Mouse (Mus musculus) retina, postnatal 1 day (tissue): ENCODE results near the gene Ufsp2.

Source experiments
- DNase-seq: peaks from one replicate; pipeline ENCODE4 v3.0.0-alpha.2; 2012

Gene Ufsp2

DNA sequence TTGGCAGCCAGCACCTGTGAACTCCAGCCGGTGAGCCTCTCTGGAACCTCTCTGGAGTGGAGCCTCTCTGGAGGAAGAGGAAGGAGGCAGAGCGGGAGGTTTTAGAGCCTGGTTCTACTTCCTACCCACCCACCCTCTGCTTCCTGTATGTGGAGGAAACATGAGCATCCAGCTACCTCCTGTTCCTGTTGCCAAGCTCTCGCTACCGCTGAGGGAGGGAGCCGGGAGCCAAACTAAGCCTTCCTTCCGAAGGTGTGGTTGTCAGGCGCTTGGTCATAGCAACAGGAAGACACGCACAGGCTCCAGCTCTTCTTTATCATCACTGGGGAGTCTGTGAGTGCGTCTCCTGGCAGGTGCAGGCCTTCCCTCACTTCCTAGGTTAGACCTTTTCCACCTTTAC lies 46.9 kb downstream of the Ufsp2 start:
- DNase-seq = no peak

GRCm38 (mm10) chr8:46022758-46023157 lies 47.4 kb downstream of the Ufsp2 start:
- no peak for DNase-seq

- no peak for DNase-seq
These were observed 49.1 kb downstream of the Ufsp2 start for GRCm38 (mm10) chr8:46024392-46024791.

DNA sequence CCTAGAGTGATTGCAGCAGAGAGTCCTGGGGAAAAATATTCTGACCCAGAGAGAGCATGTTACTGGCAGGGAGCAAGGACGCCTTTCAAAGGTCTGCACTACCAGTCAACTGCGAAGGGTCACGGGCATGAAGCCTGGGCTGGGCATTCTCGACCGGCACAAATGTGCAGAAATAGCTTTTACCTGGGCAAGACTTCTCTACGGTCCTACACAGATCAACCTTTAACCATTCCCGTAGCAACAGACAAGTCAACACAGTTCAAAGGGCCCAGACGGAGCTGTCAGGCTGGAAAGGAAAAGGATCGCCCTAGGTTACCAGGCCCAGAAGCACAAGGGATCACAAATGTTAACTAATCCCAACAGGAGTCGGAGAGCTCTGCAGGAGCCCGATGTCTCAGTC lies 60.9 kb downstream of the Ufsp2 start:
- DNase-seq = no peak

DNA sequence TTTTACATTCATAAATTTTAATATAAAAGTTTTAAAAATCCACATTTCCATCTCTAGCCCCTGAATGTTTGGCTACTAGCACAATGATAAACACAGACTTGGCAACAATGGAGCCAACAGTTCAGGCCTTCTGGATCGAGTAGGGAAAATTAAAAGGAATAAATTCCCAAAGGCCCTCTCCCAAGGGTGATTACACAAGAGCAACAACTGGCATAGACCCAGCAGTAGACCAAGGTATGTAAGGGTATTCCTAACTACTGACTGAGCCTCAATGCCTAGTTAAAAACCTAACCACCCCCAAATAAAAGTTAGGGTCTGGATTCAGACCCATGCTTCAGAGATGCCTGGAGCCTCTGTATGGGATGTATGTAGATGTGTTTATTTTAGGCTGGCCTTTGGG lies 64.3 kb downstream of the Ufsp2 start:
- no peak for DNase-seq

DNA sequence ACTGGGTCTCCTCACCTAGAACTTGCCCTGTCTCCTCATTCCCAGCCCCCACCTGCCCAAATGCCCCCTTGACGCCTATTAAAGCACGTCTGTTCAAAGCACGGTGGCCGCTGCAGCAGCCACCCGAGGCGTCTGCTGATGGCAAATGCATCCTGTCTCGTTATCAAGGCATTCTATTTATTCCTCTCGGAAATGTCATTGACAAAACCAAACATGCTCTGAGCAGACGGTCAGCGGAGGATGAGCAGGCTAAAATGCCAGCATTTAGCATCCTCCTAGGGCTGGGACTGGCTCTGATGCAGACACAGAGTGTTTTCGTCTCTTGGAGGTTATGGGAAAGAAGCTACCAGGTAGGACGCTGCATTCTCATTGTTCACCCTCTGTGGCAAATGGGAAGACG lies 64.9 kb downstream of the Ufsp2 start:
- no peak for DNase-seq
